Comparison of ENCODE assay signal across 8 mouse cellular contexts in the genomic region with DNA sequence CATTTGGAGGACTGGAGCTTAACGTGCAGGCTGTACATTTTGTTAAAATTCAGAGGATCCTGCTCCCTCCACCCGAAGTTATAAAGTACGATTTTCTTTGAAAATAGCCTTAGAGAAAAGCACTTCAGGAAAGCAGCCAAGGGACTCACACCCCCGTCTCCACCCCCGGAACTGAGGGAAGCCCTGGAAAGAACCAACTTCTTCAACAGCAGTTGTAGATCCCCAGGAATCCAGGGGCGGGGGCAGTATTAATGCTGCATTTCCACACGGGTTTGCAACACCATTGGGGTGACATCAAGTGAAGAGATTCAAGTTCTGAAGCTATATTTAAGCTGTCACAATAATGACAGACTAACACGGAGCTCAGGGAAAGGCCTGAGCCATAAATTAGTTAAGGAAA. TPM values are rescaled to one million over a fixed set of nuclear protein-coding genes. Genes with fewer than 3 reads are reported as not detected.
A peak's percentile ranks its signal among the peaks of the same experiment; 100 is the strongest.
DNase-seq lines count a peak whose midpoint lies in the region; ATAC-seq and TF ChIP-seq lines count a peak whose summit lies in the region.

No protein-coding gene starts in this region.

- no peak overlapping the region for H3K27ac ChIP-seq in limb, embryonic 15.5 days
- H3K27ac ChIP-seq in stomach, postnatal 0 days (replicated peaks) = no peak overlapping the region

- H3K9me3 ChIP-seq in limb, embryonic 15.5 days = no peaks in the 10 kb centered on the region
- no peaks in the 10 kb centered on the region for H3K9me3 ChIP-seq in stomach, postnatal 0 days (ENCODE audit: control insufficient read depth, low read length)

- no peak for TF ChIP-seq EP300 in stomach, postnatal 0 days (optimal IDR thresholded peaks at IDR 0.05)

- 0 out of 2 replicates have a peak overlapping the region, but pooled peaks have one; percentile 94 for H3K4me2 ChIP-seq in limb, embryonic 15.5 days
- H3K4me2 ChIP-seq in stomach, postnatal 0 days (replicated peaks; ENCODE audit: low read depth) = no peak overlapping the region

- no peak overlapping the region for H3K9ac ChIP-seq in limb, embryonic 15.5 days
- H3K9ac ChIP-seq in stomach, postnatal 0 days (ENCODE audit: low read length) = no peak overlapping the region

- no peaks in the 10 kb centered on the region for H3K36me3 ChIP-seq in limb, embryonic 15.5 days
- no peaks in the 10 kb centered on the region for H3K36me3 ChIP-seq in stomach, postnatal 0 days (ENCODE audit: control insufficient read depth, insufficient read depth, low read length)

- H3K27me3 ChIP-seq in limb, embryonic 15.5 days = peaks cover 59% of the 10 kb centered on the region
- H3K27me3 ChIP-seq in stomach, postnatal 0 days (ENCODE audit: control insufficient read depth, insufficient read depth, low read length) = peaks cover 8% of the 10 kb centered on the region; the same call in 1 of the 2 replicates

- ATAC-seq in frontal cortex, adult (ENCODE audit: low TSS enrichment) = peak; percentile 35; the same call in 1 of the 2 replicates
- ATAC-seq in limb, embryonic 15.5 days (ENCODE audit: insufficient number of reproducible peaks, low FRiP score, low TSS enrichment, low read depth) = no peak
- ATAC-seq in stomach, postnatal 0 days (ENCODE audit: low FRiP score, low TSS enrichment) = no peak

- 18% methylated on average over 8 of the region's 8 CpGs for WGBS in limb, embryonic 15.5 days
- 27% methylated on average over 8 of the region's 8 CpGs for WGBS in stomach, postnatal 0 days

- DNase-seq in lung, postnatal 10 days = peak; percentile 14
- DNase-seq in lung, postnatal 4 days = no peak
- no peak for DNase-seq in stomach, postnatal 0 days (ENCODE audit: low spot score)
- DNase-seq in urinary bladder, postnatal 25 days (ENCODE audit: low spot score) = no peak
- no peak for DNase-seq in lung, adult 18-20 months
- DNase-seq in urinary bladder, adult 18-20 months (ENCODE audit: low spot score in 2 of 2) = no peak

- TF ChIP-seq CTCF in stomach, postnatal 0 days (IDR thresholded peaks at IDR 0.05; ENCODE audit: low read depth) = 0 out of 2 replicates have a peak, but pooled peaks have one; percentile 2

- peaks cover 29% of the 10 kb centered on the region for H3K4me1 ChIP-seq in limb, embryonic 15.5 days
- 0 out of 2 replicates have a peak, but pooled peaks cover 2% of the 10 kb centered on the region for H3K4me1 ChIP-seq in stomach, postnatal 0 days (replicated peaks; ENCODE audit: control insufficient read depth, insufficient read depth)

- 0 out of 2 replicates have a peak overlapping the region, but pooled peaks have one; percentile 52 for H3K4me3 ChIP-seq in limb, embryonic 15.5 days
- no peak overlapping the region for H3K4me3 ChIP-seq in stomach, postnatal 0 days (ENCODE audit: low read depth, low read length)

RNA-seq across cellular contexts. Expression of gene Dpysl5, which starts 0.9 kb away (rescaled TPM):
- polyA plus RNA-seq in limb, embryonic 15.5 days (2015; fragmentation: Nextera tagmentation; extraction: Ambion mirVana) = 5.4 and 7.6 TPM in 2 replicates
- 1.7 and 2.3 TPM in 2 replicates for polyA plus RNA-seq in stomach, postnatal 0 days (2015; fragmentation: Nextera tagmentation; extraction: Ambion mirVana)

RNA-seq across cellular contexts. Expression of gene Cenpa, which starts 43.9 kb away (rescaled TPM):
- polyA plus RNA-seq in limb, embryonic 15.5 days (2015; fragmentation: Nextera tagmentation; extraction: Ambion mirVana) = 213 and 217 TPM in 2 replicates
- polyA plus RNA-seq in stomach, postnatal 0 days (2015; fragmentation: Nextera tagmentation; extraction: Ambion mirVana) = 58.1 and 79.9 TPM in 2 replicates
